Mouse (Mus musculus) embryonic stem cell, embryonic (primary cell): ENCODE measurements at regions not wholly inside any gene's neighbourhood (a gene's known extent, or its start where the extent isn't known, plus 50 kb on each side); places are given as distances from the start of the nearest gene placed in this dataset.
"Not testable (repeated sequence)": the region's sequence is repeated elsewhere in the genome, so short reads cannot be mapped to it uniquely, and the experiment has no call there.

Experiments used
- CTCF ChIA-PET, 4 experiments: fragments of 300-600 bp in 2 of 4; fragments of 350-600 bp in 2 of 4; sonication (Branson Sonifier 250); formaldehyde crosslinking; loops; one replicate each; lab custom pipeline; 2022; ENCODE audit warnings: inconsistent platforms in 2 of 4; lab: Charles Lee
- POLR2A ChIA-PET, 4 experiments: fragments of 300-600 bp in 2 of 4; fragments of 350-600 bp in 2 of 4; sonication (Branson Sonifier 250); formaldehyde crosslinking; loops; one replicate each; lab custom pipeline; 2022; ENCODE audit warnings: antibody characterized with exemption in 4 of 4, inconsistent platforms in 1 of 4; lab: Charles Lee

DNA sequence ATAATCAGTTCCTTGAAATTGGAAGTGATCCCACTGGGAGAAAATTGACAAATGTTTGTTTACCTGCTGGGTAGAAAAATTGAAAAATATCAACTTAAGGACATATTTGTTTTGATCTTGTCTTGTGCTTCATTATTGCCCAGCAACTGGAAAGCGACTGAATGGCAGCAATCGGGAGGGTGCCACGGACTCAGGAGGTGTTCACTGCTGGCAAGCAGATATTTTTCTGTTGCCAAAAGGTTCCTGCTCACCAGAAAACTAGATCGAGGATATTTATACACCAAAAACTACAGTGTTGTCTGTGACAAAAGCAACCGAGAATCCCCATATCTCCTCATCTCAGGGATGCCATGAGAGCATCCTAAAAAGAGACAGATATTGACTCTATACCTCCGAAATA lies 71.4 kb downstream of the Gm21833 start:
- ChIA-PET CTCF (no interaction called here), POLR2A (no interaction called here)

DNA sequence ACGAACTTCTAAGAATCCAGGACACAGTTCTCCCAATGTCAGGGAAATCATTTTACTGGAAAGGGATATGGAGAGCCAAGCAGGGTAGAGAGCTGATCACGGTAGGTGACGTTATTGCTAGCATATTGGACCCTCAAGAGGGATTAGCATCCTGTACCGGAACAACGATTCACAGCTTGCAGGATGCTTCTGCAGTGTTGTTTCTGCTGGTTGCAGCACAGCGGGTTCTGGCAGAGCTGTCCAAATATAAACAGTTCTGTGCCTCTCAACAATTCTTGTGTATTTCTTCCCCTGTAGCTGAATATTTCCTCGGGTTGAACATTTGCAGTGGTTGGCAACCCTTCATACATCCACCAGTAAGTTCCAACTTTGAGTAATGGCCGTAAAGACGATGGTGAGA lies 92.4 kb downstream of the Gm21833 start:
- ChIA-PET POLR2A (no interaction called here), CTCF (no interaction called here)

- CTCF ChIA-PET, POLR2A ChIA-PET: not testable (repeated sequence)
Measured at GRCm38 (mm10) chr16:82958951-82959350, 130.8 kb downstream of the Gm21833 start.

GRCm38 (mm10) chr16:82991705-82992104 lies 163.5 kb downstream of the Gm21833 start:
- ChIA-PET POLR2A (no interaction called here), CTCF (no interaction called here)

GRCm38 (mm10) chr16:82997861-82998260 lies 169.7 kb downstream of the Gm21833 start:
- CTCF ChIA-PET, result no interaction called here
- POLR2A ChIA-PET, result no interaction called here

GRCm38 (mm10) chr16:83021311-83021710 lies 193.1 kb downstream of the Gm21833 start:
- ChIA-PET POLR2A (no interaction called here), CTCF (no interaction called here)

GRCm38 (mm10) chr16:83063423-83063822 lies 235.2 kb downstream of the Gm21833 start:
- ChIA-PET CTCF (no interaction called here), POLR2A (no interaction called here)

- CTCF ChIA-PET, result no interaction called here
- POLR2A ChIA-PET, result no interaction called here
Measured at GRCm38 (mm10) chr16:83071488-83071887, 243.3 kb downstream of the Gm21833 start.

GRCm38 (mm10) chr16:83092059-83092458 lies 263.9 kb downstream of the Gm21833 start:
- ChIA-PET POLR2A (interaction anchor here in 1 of 4 experiments (0.6 kb wide), 1 partner anchor 1437 kb away, joined by 3 read pairs; no protein-coding TSS in a partner anchor), CTCF (no interaction called here)

GRCm38 (mm10) chr16:83111128-83111527 lies 282.9 kb downstream of the Gm21833 start:
- CTCF ChIA-PET, result no interaction called here
- POLR2A ChIA-PET, result no interaction called here

DNA sequence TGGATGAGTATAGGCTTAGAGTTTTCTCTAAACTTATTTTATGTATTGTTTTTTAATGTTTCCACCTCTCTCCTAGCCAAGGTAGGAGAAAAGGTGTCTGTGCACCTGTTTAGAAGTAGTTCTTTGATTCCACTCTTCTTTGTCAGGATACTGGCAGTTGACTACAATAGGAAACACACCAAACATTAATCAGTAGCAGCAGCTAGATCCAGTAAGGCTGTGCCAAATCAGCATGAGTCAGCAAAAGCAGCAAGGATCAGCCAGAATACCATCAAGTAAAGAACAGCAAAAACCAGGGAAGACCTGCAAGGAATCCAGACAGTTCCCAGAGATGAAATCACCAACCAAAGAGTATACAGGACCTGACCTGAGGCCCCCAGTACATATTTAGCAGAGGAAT lies 303.7 kb downstream of the Gm21833 start:
- CTCF ChIA-PET, result no interaction called here
- POLR2A ChIA-PET, result no interaction called here

- ChIA-PET POLR2A (no interaction called here), CTCF (no interaction called here)
Measured at GRCm38 (mm10) chr16:83173021-83173420, 344.8 kb downstream of the Gm21833 start.

- ChIA-PET CTCF (no interaction called here), POLR2A (no interaction called here)
Measured at GRCm38 (mm10) chr16:83193441-83193953, 365.3 kb downstream of the Gm21833 start.

DNA sequence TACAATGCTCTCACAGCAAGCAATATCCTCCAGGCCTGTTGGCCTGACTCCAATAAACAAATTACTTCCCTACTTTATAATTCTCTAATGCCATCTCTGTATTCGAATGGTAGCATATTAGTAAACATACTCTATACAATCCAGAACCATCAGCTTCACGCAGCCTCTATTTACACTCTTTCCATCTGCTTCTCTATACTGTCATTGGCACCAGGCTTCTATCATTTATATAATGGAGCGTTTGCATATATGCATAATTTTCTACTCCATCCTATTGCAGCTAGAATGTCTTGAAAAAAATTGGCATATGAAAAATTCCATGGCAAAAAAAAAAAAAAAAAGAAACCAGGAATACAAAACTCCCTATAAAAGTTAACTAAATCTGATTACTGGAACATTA lies 369.6 kb downstream of the Gm21833 start:
- ChIA-PET POLR2A (no interaction called here), CTCF (interaction anchor here in 1 of 4 experiments (0.6 kb wide), 1 partner anchor 56 kb away, joined by 4 read pairs; no protein-coding TSS in a partner anchor)
